Mouse (Mus musculus): ENCODE results near the gene Khsrp.

Khsrp gene

DNA sequence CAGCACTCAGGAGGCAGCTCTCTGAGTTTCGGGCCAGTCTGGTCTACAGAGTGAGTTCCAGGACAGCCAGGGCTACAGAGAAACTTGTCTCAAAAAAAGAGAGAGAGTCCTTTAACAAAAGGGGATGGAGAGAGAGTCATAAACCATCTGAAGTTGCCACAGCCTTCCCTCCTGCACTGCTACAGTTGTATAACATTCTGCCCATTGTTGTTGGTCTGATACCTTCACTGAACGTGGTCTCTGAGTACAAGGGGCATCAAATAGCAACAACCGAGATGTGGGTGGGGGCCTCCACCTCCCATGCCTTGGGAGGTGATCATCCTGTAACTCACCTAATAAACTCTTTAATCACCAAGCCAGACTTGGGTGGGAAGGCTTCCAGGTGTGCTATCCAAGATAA is 45.7 kb downstream of the Khsrp start:
- no peak for DNase-seq

DNA sequence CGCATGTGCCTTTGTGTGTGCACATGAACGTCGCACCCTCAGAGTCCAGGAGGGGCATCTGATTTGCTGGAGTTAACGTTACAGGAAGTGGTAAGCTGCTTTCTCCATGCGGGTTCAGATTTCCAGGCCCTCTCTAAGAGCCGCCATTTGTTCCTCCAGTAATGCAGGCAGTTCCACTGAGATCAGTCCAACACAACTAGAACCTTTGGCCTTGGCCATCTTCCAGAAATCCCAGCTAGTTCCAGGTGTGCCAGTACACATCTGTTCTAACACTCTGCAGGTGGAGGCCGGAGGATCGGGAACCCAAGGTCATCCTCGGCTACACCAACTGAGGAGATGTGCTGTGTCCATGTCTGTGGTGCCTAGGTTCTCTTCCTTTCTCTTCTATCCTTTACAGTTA is 46.4 kb downstream of the Khsrp start:
- no peak for DNase-seq

DNA sequence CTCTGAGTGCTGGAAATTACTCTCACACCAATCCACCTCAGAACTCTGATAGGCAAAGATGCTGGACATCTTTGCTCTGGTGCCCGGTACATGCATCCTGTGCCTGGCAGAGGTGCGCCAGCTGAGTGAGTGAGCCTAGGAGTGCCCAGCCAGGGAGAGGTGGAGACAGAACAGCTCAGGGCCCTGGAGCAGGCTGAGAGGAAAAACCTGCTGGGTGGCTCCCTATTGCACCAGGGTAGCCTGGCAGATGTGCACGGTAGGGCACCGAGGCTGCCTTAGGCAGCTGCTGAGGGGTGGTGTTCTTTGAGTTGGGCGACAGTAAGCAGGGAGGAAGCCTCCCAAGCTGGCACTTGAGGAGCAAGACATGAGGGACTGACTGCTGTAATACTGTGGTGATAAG is 49.3 kb downstream of the Khsrp start, which contains the start of gene Acer1:
Gene Acer1, minus strand, starts transcription at position 114 of the 400 bp plus-strand sequence.
- DNase-seq = no peak

DNA sequence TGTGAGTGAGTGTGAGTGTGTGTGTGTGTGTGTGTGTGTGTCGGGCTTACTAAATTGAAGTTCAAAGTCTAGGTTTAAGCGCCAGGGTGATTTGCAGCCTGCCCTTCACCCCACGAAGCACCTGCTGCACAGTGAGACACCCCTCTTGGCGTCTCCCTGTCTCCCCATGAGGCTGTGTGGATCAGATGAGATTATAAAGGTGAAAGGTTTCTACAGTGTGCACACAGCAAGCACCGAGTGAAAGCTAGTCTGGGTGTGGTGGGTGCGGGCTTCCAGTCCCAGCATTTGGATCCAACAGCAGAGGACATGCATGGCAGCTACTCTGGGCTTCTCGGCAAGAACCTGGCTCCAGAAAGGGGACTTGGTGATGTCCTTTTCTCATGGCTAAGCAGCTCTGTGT is 50.3 kb downstream of the Khsrp start:
- DNase-seq = no peak

DNA sequence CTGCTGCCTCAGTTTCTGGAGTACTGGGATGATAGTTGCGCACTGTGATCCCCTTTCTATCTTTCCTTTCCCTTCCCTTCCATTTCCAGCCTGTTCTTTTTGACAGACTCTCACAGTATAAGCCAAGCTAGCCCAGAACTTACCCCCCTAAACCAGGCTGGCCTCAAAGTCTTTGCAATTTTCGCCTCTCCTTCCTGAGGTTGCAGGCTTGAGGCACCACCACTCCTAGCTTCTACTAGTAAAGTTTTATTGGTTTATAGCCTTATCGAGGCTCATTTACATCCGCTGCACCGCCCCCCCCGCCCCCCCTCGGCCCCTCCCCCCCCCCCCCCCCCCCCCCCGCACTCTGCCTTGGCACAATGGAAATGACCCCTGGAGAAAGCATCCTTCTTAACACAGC is 51.8 kb downstream of the Khsrp start:
- DNase-seq = no peak

DNA sequence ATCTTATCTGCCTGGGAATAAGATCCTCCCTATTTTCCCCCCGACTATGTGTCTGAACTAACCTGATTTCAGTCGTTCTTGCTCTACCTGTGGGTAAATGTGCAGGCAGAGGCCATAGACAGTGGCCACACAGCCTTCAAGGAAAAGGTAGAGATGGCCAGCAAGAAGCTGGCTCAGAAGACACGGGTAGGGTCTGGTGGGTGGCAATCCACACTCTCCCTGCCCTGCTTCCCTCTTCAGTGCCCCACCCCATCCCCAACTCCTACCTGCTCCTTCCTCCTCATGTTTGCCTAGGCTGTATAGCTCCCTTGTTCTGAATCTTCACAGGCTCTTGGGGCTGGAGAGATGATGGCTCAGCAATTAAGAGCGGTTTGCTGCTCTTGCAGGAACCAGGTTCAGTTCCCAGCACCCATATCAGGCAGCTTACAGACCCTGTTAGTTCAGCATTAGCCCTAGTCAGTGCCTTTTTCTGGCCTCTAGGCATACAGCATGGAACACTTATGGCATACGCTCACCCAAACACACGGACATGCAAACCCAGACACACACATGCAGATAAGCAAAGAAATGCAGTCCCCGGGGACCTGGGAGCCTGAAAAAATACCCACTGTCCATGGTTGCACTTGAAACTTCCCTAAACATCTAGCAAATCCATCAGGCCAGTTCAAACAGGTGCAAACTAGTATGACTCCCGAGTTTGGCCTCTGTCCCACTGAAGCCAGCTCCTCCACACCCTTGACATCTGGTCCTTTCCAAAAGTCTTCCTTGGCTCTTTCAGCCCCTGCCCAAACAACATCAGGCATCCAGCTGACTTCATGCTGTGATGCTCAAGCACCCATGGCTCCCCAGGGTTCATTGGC is 54.6 kb downstream of the Khsrp start:
- no peak for DNase-seq

DNA sequence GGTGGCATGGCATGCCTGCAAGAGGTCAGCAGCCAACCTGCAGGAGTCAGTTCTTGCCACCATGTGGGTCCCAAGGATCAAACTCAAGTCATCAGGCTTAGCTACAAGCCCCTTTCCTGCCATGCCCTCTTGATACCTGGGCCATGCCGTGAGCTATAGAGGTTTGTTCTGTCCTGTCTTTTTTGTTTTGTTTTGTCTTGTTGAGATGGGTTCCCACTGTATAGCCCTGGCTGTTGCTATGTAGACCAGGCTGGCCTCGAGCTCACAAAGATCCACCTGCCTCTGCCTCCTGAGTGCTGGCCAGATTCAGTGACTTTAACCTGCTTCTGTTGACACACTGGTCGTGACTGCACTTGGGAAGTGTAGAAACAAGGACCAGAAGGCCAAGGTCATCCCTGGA is 55.9 kb downstream of the Khsrp start:
- no peak for DNase-seq

DNA sequence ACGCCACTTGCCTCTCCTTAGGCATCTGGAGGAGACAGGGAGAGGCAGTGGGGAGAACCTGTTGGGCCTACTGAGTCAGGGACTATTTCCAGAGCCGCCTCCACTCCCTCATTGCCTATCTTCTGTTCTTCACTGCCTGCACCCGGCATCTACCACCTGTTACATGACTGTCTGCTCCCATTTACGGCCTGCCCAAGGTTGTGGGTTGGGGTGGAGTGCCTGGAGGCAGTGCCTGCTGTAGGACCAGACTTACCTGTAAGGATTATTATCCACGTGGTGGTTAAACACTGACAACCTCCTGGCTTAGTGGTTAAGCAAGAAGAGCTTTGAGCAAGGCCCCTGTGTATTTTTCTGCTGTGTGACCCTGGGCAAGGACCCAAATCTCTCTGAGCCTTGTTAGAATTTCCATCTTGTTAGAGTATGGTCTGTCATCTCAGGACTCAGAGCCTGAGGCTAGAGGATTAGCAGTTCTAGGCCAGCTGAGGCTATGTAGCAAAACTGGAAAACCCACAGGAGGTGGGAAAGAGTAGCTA is 56.5 kb downstream of the Khsrp start:
- DNase-seq = no peak

DNA sequence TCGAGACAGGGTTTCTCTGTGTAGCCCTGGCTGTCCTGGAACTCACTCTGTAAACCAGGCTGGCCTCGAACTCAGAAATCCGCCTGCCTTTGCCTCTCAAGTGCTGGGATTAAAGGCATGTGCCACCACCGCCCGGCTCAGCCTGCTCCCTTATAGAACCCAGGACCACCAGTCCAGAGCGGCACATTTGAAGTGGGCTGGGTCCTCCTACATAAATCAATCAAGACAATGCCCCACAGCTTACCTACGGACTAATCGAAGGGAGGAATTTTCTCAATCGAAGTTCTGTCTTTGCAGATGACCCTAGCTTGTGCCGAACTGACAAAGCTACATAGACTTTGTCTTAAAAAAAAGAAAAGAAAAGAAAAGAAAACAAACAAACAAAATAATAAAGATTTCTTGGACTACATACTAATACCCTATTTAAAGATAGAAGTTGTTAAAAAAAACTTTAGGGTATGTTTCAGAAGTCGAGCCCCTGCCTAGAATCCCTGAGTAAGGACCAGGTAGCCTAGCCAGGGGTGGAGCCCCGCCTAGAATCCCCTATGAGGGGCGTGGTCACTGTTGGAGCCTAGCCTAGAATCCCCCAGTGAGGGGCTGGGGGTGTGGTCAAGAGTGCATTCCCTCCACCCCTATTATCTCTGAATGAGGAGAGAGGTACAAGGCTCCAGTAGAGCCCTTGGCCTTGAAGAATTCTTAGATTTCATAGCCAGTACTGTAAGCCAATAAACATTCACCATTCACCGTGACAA is 57.2 kb downstream of the Khsrp start:
- no peak for DNase-seq

Measured in thymus, adult 18-20 months (tissue).